Mouse (Mus musculus): Measurements from ENCODE around the gene Mgat5. TPM values are rescaled to one million over a fixed set of nuclear protein-coding genes. Genes with fewer than 3 reads are reported as not detected.

Gene Mgat5
- polyA plus RNA-seq, 1 experiment = 30.5 TPM

- no peaks in the 10 kb centered on the region for H3K27me3 ChIP-seq (ENCODE audit: control insufficient read depth, insufficient read depth, low read length)
- WGBS = 37% methylated on average over 1 of the region's 1 CpGs
- no peak for TF ChIP-seq POLR2A (IDR thresholded peaks at IDR 0.05; ENCODE audit: borderline replicate concordance, insufficient read depth, low read length)
- TF ChIP-seq CTCF (IDR thresholded peaks at IDR 0.05; ENCODE audit: borderline replicate concordance, insufficient read depth, low read depth, low read length) = no peak
- no peak overlapping the region for H3K27ac ChIP-seq (ENCODE audit: insufficient read depth, low read length)
- H3K4me3 ChIP-seq (replicated peaks; ENCODE audit: insufficient read depth, low read depth, low read length) = no peak overlapping the region
- H3K4me1 ChIP-seq (ENCODE audit: control insufficient read depth, insufficient read depth, low read length) = peaks cover 10% of the 10 kb centered on the region
- no peak for DNase-seq
Measured at GRCm38 (mm10) chr1:127248433-127248832, 43.6 kb downstream of the Mgat5 start.

- TF ChIP-seq CTCF (IDR thresholded peaks at IDR 0.05; ENCODE audit: borderline replicate concordance, insufficient read depth, low read depth, low read length) = no peak
- no peak for TF ChIP-seq POLR2A (IDR thresholded peaks at IDR 0.05; ENCODE audit: borderline replicate concordance, insufficient read depth, low read length)
- H3K27me3 ChIP-seq (ENCODE audit: control insufficient read depth, insufficient read depth, low read length) = no peaks in the 10 kb centered on the region
- no peak overlapping the region for H3K27ac ChIP-seq (ENCODE audit: insufficient read depth, low read length)
- H3K4me1 ChIP-seq (ENCODE audit: control insufficient read depth, insufficient read depth, low read length) = peaks cover 10% of the 10 kb centered on the region
- DNase-seq = no peak
- no peak overlapping the region for H3K4me3 ChIP-seq (replicated peaks; ENCODE audit: insufficient read depth, low read depth, low read length)
Measured at GRCm38 (mm10) chr1:127249621-127250020, 44.8 kb downstream of the Mgat5 start.

- Histone ChIP-seq H3K27me3 (ENCODE audit: control insufficient read depth, insufficient read depth, low read length) (no peaks in the 10 kb centered on the region), H3K4me1 (ENCODE audit: control insufficient read depth, insufficient read depth, low read length) (peaks cover 10% of the 10 kb centered on the region), H3K27ac (ENCODE audit: insufficient read depth, low read length) (no peak overlapping the region), H3K4me3 (replicated peaks; ENCODE audit: insufficient read depth, low read depth, low read length) (no peak overlapping the region)
- no peak for DNase-seq
- no peak for TF ChIP-seq CTCF (IDR thresholded peaks at IDR 0.05; ENCODE audit: borderline replicate concordance, insufficient read depth, low read depth, low read length)
- TF ChIP-seq POLR2A (IDR thresholded peaks at IDR 0.05; ENCODE audit: borderline replicate concordance, insufficient read depth, low read length) = no peak
Measured at GRCm38 (mm10) chr1:127250313-127250712, 45.5 kb downstream of the Mgat5 start.

- no peak for DNase-seq
Measured at GRCm38 (mm10) chr1:127251751-127252150, 46.9 kb downstream of the Mgat5 start.

GRCm38 (mm10) chr1:127257005-127257404, 52.2 kb downstream of the Mgat5 start:
- WGBS = 94% methylated on average over 8 of the region's 8 CpGs
- Histone ChIP-seq H3K27me3 (ENCODE audit: control insufficient read depth, insufficient read depth, low read length) (no peaks in the 10 kb centered on the region; the same call in 1 of the 2 replicates), H3K4me3 (replicated peaks; ENCODE audit: insufficient read depth, low read depth, low read length) (no peak overlapping the region), H3K27ac (ENCODE audit: insufficient read depth, low read length) (no peak overlapping the region), H3K4me1 (ENCODE audit: control insufficient read depth, insufficient read depth, low read length) (peaks cover under 1% of the 10 kb centered on the region; the same call in 1 of the 2 replicates)
- TF ChIP-seq POLR2A (IDR thresholded peaks at IDR 0.05; ENCODE audit: borderline replicate concordance, insufficient read depth, low read length) (no peak), CTCF (IDR thresholded peaks at IDR 0.05; ENCODE audit: borderline replicate concordance, insufficient read depth, low read depth, low read length) (no peak)
- no peak for DNase-seq

More at GRCm38 (mm10) chr1:127251751-127252150, 46.9 kb downstream of the Mgat5 start:
- Histone ChIP-seq H3K4me3 (replicated peaks; ENCODE audit: insufficient read depth, low read depth, low read length) (no peak overlapping the region), H3K27me3 (ENCODE audit: control insufficient read depth, insufficient read depth, low read length) (no peaks in the 10 kb centered on the region), H3K4me1 (ENCODE audit: control insufficient read depth, insufficient read depth, low read length) (peaks cover 10% of the 10 kb centered on the region), H3K27ac (ENCODE audit: insufficient read depth, low read length) (no peak overlapping the region)
- 76% methylated on average over 7 of the region's 7 CpGs for WGBS
- TF ChIP-seq CTCF (IDR thresholded peaks at IDR 0.05; ENCODE audit: borderline replicate concordance, insufficient read depth, low read depth, low read length) (no peak), POLR2A (IDR thresholded peaks at IDR 0.05; ENCODE audit: borderline replicate concordance, insufficient read depth, low read length) (no peak)

- H3K4me1 ChIP-seq (ENCODE audit: control insufficient read depth, insufficient read depth, low read length) = peaks cover 6% of the 10 kb centered on the region; the same call in 1 of the 2 replicates
- TF ChIP-seq CTCF (IDR thresholded peaks at IDR 0.05; ENCODE audit: borderline replicate concordance, insufficient read depth, low read depth, low read length) = no peak
- no peak overlapping the region for H3K4me3 ChIP-seq (replicated peaks; ENCODE audit: insufficient read depth, low read depth, low read length)
- no peak overlapping the region for H3K27ac ChIP-seq (ENCODE audit: insufficient read depth, low read length)
- WGBS = 94% methylated on average over 4 of the region's 4 CpGs
- H3K27me3 ChIP-seq (ENCODE audit: control insufficient read depth, insufficient read depth, low read length) = no peaks in the 10 kb centered on the region; the same call in 1 of the 2 replicates
- no peak for DNase-seq
Measured at GRCm38 (mm10) chr1:127259669-127260068, 54.9 kb downstream of the Mgat5 start.

- 36% methylated on average over 6 of the region's 6 CpGs for WGBS
- peaks cover 6% of the 10 kb centered on the region; the same call in 1 of the 2 replicates for H3K4me1 ChIP-seq (ENCODE audit: control insufficient read depth, insufficient read depth, low read length)
- no peak overlapping the region for H3K27ac ChIP-seq (ENCODE audit: insufficient read depth, low read length)
- peak in 1 of 2 experiments; percentile 25 for DNase-seq
- TF ChIP-seq CTCF (IDR thresholded peaks at IDR 0.05; ENCODE audit: borderline replicate concordance, insufficient read depth, low read depth, low read length) (no peak), POLR2A (IDR thresholded peaks at IDR 0.05; ENCODE audit: borderline replicate concordance, insufficient read depth, low read length) (no peak)
- H3K4me3 ChIP-seq (replicated peaks; ENCODE audit: insufficient read depth, low read depth, low read length) = no peak overlapping the region
- no peaks in the 10 kb centered on the region; the same call in 1 of the 2 replicates for H3K27me3 ChIP-seq (ENCODE audit: control insufficient read depth, insufficient read depth, low read length)
Measured at GRCm38 (mm10) chr1:127260969-127261368, 56.2 kb downstream of the Mgat5 start.

GRCm38 (mm10) chr1:127262170-127262837, 57.5 kb downstream of the Mgat5 start:
- H3K27ac ChIP-seq (ENCODE audit: insufficient read depth, low read length) = no peak overlapping the region
- 73% methylated on average over 13 of the region's 13 CpGs for WGBS
- no peak for TF ChIP-seq POLR2A (IDR thresholded peaks at IDR 0.05; ENCODE audit: borderline replicate concordance, insufficient read depth, low read length)
- no peak for TF ChIP-seq CTCF (IDR thresholded peaks at IDR 0.05; ENCODE audit: borderline replicate concordance, insufficient read depth, low read depth, low read length)

More at GRCm38 (mm10) chr1:127262170-127262837, 57.5 kb downstream of the Mgat5 start:
- Histone ChIP-seq H3K27me3 (ENCODE audit: control insufficient read depth, insufficient read depth, low read length) (no peaks in the 10 kb centered on the region; the same call in 1 of the 2 replicates), H3K4me1 (ENCODE audit: control insufficient read depth, insufficient read depth, low read length) (peaks cover 6% of the 10 kb centered on the region; the same call in 1 of the 2 replicates), H3K4me3 (replicated peaks; ENCODE audit: insufficient read depth, low read depth, low read length) (no peak overlapping the region)
- peak; percentile 32 to 39 for DNase-seq
